Mouse (Mus musculus): ENCODE data around the gene Usp10. TPM values are rescaled to one million over a fixed set of nuclear protein-coding genes. Genes with fewer than 3 reads are reported as not detected.
A peak's percentile ranks its signal among the peaks of the same experiment; 100 is the strongest.

Gene Usp10
- polyA plus RNA-seq, 1 experiment from 2014 or later, result 116 TPM

DNA sequence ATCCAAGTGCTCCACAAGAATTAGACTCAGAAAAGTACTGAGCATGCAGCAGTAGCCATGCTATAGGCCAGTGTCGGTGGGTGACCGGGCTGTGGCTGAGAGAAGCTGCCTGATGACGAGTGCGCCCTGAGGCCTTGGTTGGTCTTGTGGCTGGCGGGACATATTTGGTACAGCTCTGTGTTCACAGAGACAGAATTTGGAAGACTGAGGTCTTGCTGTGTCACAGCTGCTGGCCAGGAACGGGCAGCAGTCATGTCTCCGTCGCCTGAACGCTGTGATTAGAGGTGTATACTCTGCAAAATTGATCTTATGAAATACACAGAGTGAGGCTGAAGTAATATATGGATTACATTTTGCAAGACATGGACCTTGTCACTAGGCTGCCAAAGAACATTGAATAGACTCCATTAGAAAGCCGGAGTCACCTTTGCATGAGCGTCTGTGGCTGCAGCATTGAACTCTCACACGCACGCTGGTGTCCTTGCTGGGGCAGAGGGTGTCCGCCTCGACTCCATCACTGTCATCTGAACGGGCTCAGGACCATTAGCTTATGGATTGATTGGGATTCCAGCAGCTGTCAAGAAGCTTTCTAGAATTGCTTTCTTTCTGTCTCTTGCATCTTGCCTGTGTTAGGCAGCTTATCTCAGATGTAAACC lies 6.2 kb downstream of the Usp10 start:
- no peak overlapping the region for H3K27ac ChIP-seq (replicated peaks)
- H3K36me3 ChIP-seq, result peaks cover 12% of the 10 kb centered on the region; the same call in 1 of the 2 replicates
- H3K4me1 ChIP-seq (replicated peaks), result peaks cover 56% of the 10 kb centered on the region
- no peak overlapping the region for H3K4me2 ChIP-seq
- no peak overlapping the region for H3K9ac ChIP-seq
- no peak for ATAC-seq (ENCODE audit: low read depth)
- 78% methylated on average over 16 of the region's 16 CpGs for WGBS
- no peak overlapping the region for H3K4me3 ChIP-seq
- H3K9me3 ChIP-seq, result no peaks in the 10 kb centered on the region
- H3K27me3 ChIP-seq, result no peaks in the 10 kb centered on the region

GRCm38 (mm10) chr8:119917415-119917814 lies 7.3 kb downstream of the Usp10 start:
- Histone ChIP-seq H3K9ac (no peak overlapping the region), H3K27me3 (no peaks in the 10 kb centered on the region), H3K9me3 (no peaks in the 10 kb centered on the region), H3K4me3 (no peak overlapping the region), H3K36me3 (peaks cover 12% of the 10 kb centered on the region; the same call in 1 of the 2 replicates), H3K4me2 (no peak overlapping the region), H3K27ac (replicated peaks) (no peak overlapping the region), H3K4me1 (replicated peaks) (peaks cover 57% of the 10 kb centered on the region)
- 91% methylated on average over 3 of the region's 3 CpGs for WGBS
- ATAC-seq (ENCODE audit: low read depth), result no peak

GRCm38 (mm10) chr8:119918155-119918567 lies 8.0 kb downstream of the Usp10 start:
- WGBS, result 85% methylated on average over 1 of the region's 1 CpGs
- no peak overlapping the region for H3K4me3 ChIP-seq

DNA sequence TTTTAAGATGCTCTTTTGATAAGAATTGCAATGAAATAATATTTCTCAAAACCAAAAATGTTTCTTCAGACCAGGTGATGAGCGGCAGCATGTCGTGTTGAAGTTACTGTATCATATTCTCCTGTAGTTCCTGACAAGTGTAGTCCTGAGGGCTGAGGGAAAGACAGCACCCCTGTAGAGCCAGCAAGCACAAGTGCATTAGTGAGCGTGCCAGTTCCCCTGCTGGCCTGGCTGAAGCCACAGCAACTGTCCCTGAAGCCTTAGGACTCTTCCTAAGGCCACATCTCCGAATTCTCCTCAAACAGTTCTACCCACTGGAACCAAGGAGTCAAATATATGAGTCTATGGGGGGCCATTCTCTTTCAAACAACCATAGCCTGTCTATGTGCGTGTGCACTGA lies 13.1 kb downstream of the Usp10 start:
- no peak overlapping the region for H3K4me2 ChIP-seq
- H3K27ac ChIP-seq (replicated peaks), result no peak overlapping the region
- H3K27me3 ChIP-seq, result no peaks in the 10 kb centered on the region
- 67% methylated on average over 5 of the region's 5 CpGs for WGBS
- H3K4me1 ChIP-seq (replicated peaks), result peaks cover 36% of the 10 kb centered on the region
- ATAC-seq (ENCODE audit: low read depth), result no peak
- 0 out of 2 replicates have a peak, but pooled peaks cover 5% of the 10 kb centered on the region for H3K36me3 ChIP-seq
- no peak overlapping the region for H3K9ac ChIP-seq
- no peak overlapping the region for H3K4me3 ChIP-seq
- no peaks in the 10 kb centered on the region for H3K9me3 ChIP-seq

More at GRCm38 (mm10) chr8:119918155-119918567, 8.0 kb downstream of the Usp10 start:
- peaks cover 12% of the 10 kb centered on the region; the same call in 1 of the 2 replicates for H3K36me3 ChIP-seq
- H3K4me2 ChIP-seq, result no peak overlapping the region
- no peaks in the 10 kb centered on the region for H3K9me3 ChIP-seq
- H3K4me1 ChIP-seq (replicated peaks), result peaks cover 54% of the 10 kb centered on the region
- no peaks in the 10 kb centered on the region for H3K27me3 ChIP-seq
- H3K27ac ChIP-seq (replicated peaks), result no peak overlapping the region
- no peak overlapping the region for H3K9ac ChIP-seq
- no peak for ATAC-seq (ENCODE audit: low read depth)

GRCm38 (mm10) chr8:119925428-119925827 lies 15.3 kb downstream of the Usp10 start:
- Histone ChIP-seq H3K27ac (replicated peaks) (no peak overlapping the region), H3K4me1 (replicated peaks) (peaks cover 44% of the 10 kb centered on the region), H3K9ac (no peak overlapping the region), H3K4me3 (no peak overlapping the region), H3K9me3 (no peaks in the 10 kb centered on the region), H3K4me2 (no peak overlapping the region), H3K27me3 (no peaks in the 10 kb centered on the region), H3K36me3 (no peaks in the 10 kb centered on the region)
- ATAC-seq (ENCODE audit: low read depth), result no peak
- WGBS, result 87% methylated on average over 4 of the region's 4 CpGs

GRCm38 (mm10) chr8:119926474-119926873 lies 16.3 kb downstream of the Usp10 start:
- Histone ChIP-seq H3K36me3 (no peaks in the 10 kb centered on the region), H3K27me3 (no peaks in the 10 kb centered on the region), H3K9me3 (no peaks in the 10 kb centered on the region), H3K27ac (replicated peaks) (no peak overlapping the region), H3K4me2 (no peak overlapping the region), H3K4me3 (no peak overlapping the region), H3K9ac (no peak overlapping the region), H3K4me1 (replicated peaks) (peaks cover 39% of the 10 kb centered on the region)
- 89% methylated on average over 2 of the region's 2 CpGs for WGBS
- no peak for ATAC-seq (ENCODE audit: low read depth)

DNA sequence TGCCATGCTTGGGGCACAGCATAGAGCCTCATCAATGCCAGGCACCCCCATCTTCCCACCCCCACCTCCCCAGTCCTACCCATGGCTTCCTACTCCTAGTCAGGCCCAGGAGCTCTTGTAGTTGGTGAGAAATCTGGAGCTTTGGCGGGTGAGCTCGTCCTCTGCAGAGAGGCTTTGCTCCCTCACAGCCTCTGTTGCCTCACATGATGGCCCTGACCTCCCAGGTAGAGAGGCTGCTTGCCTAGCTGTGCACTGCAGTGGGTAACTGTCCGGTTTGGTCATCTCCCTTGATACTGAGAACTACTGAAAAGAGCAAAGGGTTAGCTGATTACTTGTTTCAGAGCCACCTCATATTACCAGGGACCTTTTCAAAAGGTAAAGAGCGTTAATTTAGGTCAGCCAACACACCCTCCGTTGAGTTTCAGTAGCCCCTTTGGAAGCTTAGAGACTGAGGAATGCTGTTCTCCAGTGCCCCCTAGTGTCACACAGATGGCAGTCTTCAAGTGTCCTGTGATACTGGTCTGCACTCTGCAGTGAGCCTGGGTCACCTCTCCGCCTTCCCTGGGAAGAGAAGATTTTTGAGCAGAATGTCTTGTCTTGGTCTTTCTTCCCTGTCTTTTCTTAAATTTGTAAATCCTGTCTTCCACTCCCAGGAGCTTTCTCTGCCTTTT lies 17.4 kb downstream of the Usp10 start:
- Histone ChIP-seq H3K36me3 (peaks cover 9% of the 10 kb centered on the region), H3K27me3 (no peaks in the 10 kb centered on the region), H3K9me3 (no peaks in the 10 kb centered on the region), H3K4me2 (no peak overlapping the region), H3K9ac (no peak overlapping the region), H3K27ac (replicated peaks) (no peak overlapping the region), H3K4me3 (no peak overlapping the region), H3K4me1 (replicated peaks) (peaks cover 28% of the 10 kb centered on the region)
- ATAC-seq (ENCODE audit: low read depth), result peak; percentile 58; the same call in 1 of the 2 replicates
- WGBS, result 53% methylated on average over 6 of the region's 6 CpGs

- H3K9ac ChIP-seq, result no peak overlapping the region
- no peaks in the 10 kb centered on the region for H3K27me3 ChIP-seq
- 83% methylated on average over 4 of the region's 4 CpGs for WGBS
- ATAC-seq (ENCODE audit: low read depth), result no peak
- no peak overlapping the region for H3K27ac ChIP-seq (replicated peaks)
- H3K4me1 ChIP-seq (replicated peaks), result peaks cover 17% of the 10 kb centered on the region; the same call in 1 of the 2 replicates
- H3K4me2 ChIP-seq, result no peak overlapping the region
- H3K36me3 ChIP-seq, result peaks cover 30% of the 10 kb centered on the region
- no peak overlapping the region for H3K4me3 ChIP-seq
- H3K9me3 ChIP-seq, result no peaks in the 10 kb centered on the region
Measured at GRCm38 (mm10) chr8:119931317-119931716, 21.2 kb downstream of the Usp10 start.

DNA sequence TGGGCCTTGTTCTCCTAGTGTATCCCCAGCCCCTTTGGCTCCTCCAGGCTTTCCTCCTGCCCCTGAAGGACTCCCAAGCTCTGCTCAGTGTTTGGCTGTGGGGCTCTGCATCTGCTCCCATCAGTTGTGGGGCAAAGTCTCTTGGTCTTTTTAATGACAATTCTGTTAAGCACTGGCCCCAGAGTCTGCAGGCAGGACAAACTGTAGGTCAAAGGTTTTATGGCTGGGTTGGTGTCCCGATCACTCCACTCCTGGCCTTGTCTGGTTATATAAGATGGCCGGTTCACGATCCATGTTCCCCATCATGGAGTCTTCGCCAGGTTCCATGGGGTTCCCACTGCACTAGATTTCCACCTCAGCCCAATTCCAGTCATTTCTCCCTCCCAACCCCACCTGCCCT lies 23.5 kb downstream of the Usp10 start:
- Histone ChIP-seq H3K4me2 (no peak overlapping the region), H3K9ac (no peak overlapping the region), H3K27ac (replicated peaks) (no peak overlapping the region), H3K27me3 (no peaks in the 10 kb centered on the region), H3K4me1 (replicated peaks) (peaks cover 19% of the 10 kb centered on the region), H3K9me3 (no peaks in the 10 kb centered on the region), H3K36me3 (peaks cover 38% of the 10 kb centered on the region), H3K4me3 (no peak overlapping the region)
- no peak for ATAC-seq (ENCODE audit: low read depth)
- WGBS, result 94% methylated on average over 4 of the region's 4 CpGs

DNA sequence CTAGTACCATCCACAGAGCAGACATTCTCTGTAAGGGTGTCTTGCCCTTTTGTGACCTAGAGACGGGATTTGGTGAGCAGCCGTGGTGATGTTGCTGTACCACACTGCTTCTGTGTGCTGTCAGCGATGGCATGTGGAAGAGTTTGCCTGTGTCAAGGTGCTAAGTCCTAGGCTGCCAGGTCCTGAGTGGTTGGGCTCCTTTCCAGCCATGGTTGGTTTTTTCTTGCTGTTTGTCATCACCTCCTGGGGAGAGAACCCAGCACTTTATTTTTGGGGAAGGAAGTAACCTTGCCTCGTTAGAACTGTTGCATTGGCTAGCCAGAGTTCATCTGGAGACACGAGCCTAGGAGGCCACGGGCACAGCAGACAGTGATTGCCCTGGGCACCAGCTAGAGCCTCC lies 25.4 kb downstream of the Usp10 start:
- no peak for ATAC-seq (ENCODE audit: low read depth)
- H3K9me3 ChIP-seq, result no peaks in the 10 kb centered on the region
- no peak overlapping the region for H3K4me2 ChIP-seq
- 86% methylated on average over 6 of the region's 6 CpGs for WGBS
- H3K9ac ChIP-seq, result no peak overlapping the region
- no peak overlapping the region for H3K4me3 ChIP-seq
- no peak overlapping the region for H3K27ac ChIP-seq (replicated peaks)
- H3K36me3 ChIP-seq, result peaks cover 38% of the 10 kb centered on the region
- H3K27me3 ChIP-seq, result no peaks in the 10 kb centered on the region
- peaks cover 23% of the 10 kb centered on the region for H3K4me1 ChIP-seq (replicated peaks)

DNA sequence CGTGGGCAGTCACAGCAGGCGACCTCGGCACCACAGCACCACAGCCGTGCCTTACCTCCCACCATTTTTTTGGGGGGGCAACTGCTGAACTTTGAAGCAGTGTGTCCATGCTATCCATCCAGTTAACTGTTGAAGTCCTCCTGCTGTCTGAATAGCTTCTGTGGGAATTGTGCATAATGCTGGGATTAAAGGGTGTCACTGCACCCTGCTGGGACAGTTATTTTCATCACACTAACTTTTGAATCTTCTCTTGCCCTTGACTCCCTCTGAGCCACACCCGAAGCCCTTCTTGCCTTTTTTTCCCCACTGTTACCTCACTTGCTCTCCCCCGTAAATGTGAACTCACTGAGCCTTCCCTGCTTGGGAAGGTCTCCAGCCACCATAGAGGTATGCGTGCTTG lies 28.3 kb downstream of the Usp10 start:
- Histone ChIP-seq H3K36me3 (peaks cover 42% of the 10 kb centered on the region), H3K4me2 (no peak overlapping the region), H3K9me3 (no peaks in the 10 kb centered on the region), H3K4me3 (no peak overlapping the region), H3K27ac (replicated peaks) (no peak overlapping the region), H3K4me1 (replicated peaks) (peaks cover 22% of the 10 kb centered on the region), H3K27me3 (no peaks in the 10 kb centered on the region), H3K9ac (no peak overlapping the region)
- 88% methylated on average over 7 of the region's 7 CpGs for WGBS
- ATAC-seq (ENCODE audit: low read depth), result no peak

DNA sequence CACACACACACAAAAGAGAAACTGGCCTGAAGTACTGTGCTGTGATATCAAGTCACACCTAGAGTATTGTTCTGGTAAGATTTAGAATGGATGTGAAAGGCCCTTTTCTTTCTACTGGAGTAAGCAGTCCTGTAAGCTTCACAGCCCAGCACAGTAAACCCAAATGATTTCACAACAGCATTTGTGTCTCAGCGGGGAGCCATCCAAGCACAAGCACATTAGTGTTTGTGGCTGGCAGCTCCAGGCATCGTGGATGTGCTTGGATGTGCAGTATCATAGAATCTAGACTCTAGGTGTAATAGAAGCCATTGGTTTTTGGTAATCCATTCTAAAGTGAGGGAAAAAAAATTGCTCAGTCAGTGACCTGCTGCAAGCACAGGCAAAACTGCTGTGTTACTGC lies 29.2 kb downstream of the Usp10 start:
- Histone ChIP-seq H3K27me3 (no peaks in the 10 kb centered on the region), H3K36me3 (peaks cover 44% of the 10 kb centered on the region), H3K9ac (no peak overlapping the region), H3K4me2 (no peak overlapping the region), H3K9me3 (no peaks in the 10 kb centered on the region), H3K27ac (replicated peaks) (peak overlapping the region; percentile 63), H3K4me1 (replicated peaks) (peaks cover 22% of the 10 kb centered on the region), H3K4me3 (no peak overlapping the region)
- ATAC-seq (ENCODE audit: low read depth), result no peak
- 72% methylated on average over 2 of the region's 2 CpGs for WGBS

Measured in neural tube, embryonic 13.5 days (tissue).